Mouse (Mus musculus) lung, postnatal 4 days (tissue): ENCODE data around the gene Zfp91.

Experiments used
- DNase-seq, 2 experiments: peaks; one replicate each; pipeline ENCODE4 v3.0.0; 2021

Gene Zfp91

DNA sequence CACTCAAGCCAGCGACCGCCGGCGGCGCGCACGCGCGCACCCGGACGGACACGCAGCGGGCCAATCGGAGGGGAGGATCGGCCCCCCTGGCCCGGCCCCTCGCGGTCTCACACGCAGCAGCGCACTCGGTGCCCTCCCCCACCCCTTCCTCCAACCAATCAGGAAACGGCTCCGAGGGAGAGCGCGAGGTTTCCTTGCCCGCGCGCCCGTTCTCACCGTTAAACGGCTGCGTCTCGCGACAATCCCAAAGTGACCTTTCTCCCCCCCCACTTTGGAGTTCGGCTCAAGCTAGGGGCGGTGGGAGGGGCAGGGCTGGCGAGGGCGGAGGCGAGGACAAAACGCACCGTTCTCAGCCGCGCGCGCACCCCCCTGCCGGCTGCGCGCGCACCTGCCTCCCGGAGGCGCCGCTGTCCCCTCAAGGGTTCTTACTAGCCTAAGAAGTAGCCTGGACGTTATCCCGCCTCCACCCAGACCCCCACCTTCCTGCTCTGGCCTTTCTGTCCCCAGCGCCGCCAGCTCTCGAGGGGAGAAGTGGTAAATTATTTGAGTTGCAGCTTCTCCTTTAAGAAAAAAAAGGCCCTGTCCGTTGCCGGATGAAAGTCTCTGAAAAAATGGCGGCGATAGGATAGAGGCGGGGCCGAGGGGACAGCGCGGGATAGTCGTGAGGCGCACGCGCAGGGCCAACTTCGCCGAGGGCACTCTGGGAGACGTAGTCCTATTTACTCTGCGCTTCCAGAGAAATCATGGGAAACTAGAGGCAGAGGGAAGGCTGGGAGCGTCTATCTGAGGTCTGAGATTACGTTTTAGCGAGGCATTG lies at the start of gene Zfp91, which contains the start of gene Lpxn:
Gene Zfp91, minus strand, starts transcription at position 616 of the 817 bp plus-strand sequence.
Gene Lpxn, plus strand, starts transcription at position 683 of the 817 bp plus-strand sequence.
- DNase-seq: peak; percentile 97 to 99

DNA sequence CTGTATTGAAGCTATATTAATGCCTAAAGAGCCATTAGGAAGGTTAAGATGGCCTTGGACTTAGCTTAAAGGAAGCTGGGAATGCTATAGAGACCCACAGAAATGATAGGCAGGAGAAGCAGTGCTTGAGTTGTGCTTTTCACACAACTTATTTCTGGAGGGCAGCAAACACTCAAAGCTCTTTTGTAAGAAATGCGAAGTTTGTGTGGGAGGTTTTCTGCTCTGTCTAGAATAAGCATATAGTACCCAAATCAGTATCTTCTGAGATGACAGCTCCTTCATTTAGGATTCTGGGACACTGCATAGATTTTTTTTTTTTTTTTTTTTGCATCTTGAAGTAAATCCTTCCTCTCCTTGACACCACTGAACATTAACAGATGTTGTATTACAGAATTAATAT lies 42.6 kb upstream of the Zfp91 start:
- no peak for DNase-seq

DNA sequence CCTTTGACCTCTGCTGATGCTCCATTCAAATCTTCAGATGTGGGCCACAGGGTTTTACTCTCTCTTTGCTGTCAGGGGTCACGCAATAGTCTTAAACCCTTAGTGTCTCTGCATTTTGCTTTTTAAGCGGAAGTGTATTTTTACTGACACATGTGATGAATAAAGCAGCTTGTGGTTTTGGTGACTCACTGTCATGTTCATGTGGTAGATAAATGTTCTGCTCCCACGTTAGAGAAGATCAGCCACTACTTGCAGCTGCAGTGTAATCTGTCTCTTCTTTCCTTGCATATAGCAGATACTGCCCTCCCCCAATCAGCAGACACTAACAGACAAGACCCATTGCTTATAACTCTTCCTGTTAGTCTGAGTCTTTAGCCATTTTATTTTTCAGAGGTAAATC lies 37.7 kb upstream of the Zfp91 start:
- DNase-seq: no peak

DNA sequence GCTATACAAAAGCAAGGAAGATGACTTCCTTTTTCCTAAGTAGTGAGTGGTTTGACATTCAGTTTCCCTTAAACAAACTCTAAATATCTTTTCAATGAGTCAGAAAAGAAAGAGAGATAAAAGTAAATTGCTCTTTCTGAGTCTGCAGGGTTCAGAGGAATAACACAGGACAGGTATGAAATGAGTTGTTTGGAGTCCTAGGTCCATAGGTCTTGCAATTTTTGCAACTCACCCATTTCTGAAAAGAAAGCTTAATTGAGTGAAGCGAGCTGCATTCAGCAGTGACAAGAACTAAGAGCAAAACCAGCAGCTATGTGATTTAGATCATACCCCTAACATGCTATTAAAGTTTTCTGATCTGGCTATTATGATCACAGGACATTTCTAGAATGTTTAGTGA lies 35.6 kb upstream of the Zfp91 start:
- DNase-seq: no peak

DNA sequence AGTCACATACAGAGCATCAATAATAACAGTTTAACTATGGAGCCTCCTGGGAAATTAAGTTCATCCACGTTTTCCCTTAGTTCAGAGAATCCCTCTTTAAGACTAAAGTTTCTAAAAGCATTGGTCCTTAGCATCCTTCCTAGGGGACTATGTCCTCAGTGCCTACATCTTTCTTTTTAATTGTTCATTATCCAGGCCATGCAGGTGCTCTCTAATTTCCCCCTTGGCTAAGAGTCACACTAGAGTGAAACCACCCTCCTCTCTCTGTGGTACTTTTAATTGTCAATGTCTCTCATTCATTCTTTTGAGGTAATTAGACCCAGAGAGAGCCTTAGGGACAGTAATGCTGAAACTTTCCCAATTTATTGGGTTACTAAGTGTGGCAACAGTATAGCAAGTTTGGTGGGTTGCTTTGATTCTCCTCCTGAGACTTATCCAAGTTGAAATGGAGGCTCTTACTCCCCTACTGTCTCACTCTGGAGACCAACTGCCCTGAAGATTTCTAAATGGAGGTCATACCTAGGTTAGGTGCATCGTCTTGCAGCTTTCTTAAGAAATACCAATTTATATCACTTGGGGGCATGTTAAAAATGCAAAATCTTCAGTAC lies 35.0 kb upstream of the Zfp91 start:
- DNase-seq: no peak

DNA sequence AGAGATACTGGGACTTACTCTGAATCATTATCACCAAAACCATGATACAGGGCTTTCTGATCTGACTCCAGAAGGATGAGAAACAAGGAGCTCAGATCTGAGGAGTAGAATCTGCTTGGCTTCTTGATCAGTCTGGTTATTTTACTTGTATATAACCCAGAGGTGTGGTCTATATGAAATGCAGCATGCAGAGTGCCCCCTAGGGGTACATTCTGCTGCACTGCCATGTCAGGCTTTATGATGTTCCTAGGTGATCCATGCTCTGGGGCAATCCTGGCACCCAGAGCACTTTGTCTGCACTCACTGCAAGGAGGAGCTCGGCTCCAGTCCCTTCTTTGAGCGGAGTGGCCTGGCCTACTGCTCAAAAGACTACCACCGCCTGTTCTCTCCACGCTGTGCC lies 28.6 kb upstream of the Zfp91 start:
- DNase-seq: no peak

DNA sequence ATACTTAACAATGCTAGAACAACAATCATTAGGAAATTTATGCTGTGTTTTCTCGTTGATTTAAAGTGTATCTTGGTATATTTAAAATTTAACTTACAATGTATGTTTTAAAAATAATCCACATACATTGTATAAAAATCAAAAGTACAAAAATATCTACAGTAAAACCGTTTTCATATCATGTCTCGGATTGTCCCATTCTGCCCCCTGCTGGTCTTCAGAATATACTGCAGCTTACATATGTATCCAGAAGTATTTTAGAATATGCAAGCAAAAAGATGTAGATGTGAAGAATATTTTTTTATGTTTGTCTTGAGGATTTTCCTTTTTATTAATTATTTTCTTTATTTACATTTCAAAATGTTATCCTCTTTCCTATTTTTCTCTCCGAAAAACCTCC lies 24.5 kb upstream of the Zfp91 start:
- peak in 1 of 2 experiments; percentile 20 for DNase-seq

DNA sequence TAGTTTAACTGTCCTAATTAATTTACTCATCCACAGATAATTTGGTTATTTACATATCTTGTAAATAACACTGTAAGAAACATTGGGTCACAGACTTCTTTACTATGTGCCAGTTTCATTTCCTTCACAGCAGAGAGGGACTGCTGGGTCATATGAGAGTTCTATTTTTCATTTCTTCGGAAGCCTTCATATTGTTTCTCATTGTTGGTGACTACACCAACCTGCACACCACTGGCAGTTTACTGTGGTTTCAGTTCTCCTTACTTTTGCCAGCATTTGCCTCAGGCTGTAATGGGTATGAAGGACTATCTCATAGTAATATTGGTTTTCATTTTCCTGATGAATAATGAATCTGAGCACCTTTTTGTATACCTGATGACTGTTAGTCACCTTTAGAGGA lies 22.6 kb upstream of the Zfp91 start:
- no peak for DNase-seq

DNA sequence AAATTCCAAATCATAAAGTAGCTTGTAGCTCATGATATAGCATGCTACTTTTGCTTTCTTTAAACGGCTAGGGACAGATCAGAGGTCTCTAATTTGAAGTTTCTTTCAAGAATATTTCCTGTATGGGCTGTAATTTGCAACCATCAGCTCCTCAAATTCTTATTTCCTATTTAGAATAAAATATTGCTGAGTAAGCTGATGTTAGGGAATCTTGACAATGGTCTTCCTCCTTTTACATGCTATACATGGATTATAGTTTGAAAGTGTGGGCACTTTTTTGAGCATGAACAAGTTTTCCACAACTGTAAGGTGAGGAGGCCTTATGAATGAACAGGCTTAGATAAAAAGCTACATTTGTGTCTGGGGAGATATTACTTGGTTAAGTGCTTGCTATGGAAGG lies 18.0 kb upstream of the Zfp91 start:
- no peak for DNase-seq

DNA sequence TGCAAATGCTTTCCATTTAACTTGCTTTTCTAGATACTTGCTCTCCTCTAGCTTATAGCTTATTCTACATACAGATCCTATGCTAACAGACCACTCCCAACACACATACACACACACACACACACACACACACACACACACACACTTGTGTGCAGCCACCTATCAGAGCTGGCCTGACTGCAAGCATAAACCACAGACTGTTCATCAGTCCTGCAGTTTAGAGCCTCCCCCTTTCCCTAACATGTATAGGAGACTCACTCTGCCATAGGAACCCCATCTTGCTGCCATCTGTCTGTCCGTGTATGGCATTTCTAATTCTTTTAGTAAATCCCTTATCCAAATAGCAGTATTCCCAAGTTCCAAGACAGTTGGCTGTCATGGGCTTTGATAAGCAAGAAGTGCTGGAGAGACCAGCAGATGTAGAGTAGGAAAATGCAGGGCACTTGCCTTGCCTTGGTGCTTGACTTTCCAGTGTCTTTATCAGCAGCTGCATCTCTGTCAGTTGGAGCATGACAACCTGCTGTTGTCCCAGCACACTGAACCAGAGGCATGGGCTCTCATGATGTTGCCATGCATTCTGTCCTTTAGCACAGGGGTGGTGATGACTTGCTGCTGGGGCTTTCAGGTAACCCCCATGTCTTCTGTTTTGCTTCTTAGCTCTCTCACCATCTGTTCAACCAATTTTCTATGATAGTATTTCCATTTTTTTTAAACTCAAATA lies 16.9 kb upstream of the Zfp91 start:
- no peak for DNase-seq

DNA sequence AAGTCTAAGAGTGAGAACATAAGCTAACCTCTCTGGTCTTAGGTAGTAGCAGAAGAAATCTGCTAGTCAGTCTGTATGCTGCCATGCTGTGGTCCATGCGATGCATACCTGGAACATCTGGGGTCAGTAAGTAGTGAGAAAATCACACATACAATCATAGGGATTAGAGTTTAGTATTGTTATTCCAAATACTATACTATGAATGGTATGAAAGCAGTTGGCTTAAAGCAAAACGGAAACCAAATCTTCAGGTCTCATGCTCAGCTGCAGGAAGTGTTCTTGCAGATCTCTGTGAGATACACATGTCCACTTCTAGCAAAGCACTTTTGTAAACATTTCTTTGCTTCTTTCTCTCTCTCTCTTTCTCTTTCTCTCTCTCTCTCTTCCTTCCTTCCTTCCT lies 10.3 kb upstream of the Zfp91 start:
- DNase-seq: no peak

DNA sequence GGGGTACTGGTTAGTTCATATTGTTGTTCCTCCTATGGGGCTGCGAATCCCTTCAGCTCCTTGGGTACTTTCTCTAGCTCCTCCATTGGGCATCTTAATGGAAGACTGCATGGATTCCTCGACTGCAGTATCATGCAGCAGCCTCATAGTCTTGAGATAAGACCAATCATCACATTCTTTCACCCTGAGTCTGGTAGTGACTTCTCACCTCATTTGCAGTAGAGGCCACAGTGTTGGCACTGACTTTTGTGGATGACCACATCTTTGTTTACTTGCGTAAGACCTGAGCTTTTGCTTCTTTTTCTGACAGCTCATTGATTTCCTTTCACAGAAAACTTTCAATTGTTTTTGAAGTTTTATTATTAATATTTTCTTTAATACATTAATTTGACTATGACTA lies 9.8 kb upstream of the Zfp91 start:
- DNase-seq: no peak

DNA sequence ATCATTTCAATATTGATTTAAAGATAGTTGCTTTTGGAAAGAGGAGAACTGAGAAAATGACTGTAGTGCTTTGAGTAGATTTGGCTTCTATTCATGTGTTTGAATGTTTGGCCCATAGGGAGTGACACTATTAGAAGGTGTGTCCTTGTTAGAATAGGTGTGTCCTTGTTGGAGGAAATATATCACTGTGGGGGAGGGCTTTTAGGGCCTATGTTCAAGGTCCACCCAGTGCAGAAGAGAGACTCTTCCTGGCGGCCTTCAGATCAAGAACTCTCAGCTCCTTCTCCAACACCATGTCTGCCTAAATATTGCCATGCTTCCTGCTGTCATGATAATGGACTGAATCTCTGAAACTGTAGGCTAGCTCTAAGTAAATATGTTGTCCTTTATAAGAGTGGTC lies 8.3 kb upstream of the Zfp91 start:
- DNase-seq: no peak

DNA sequence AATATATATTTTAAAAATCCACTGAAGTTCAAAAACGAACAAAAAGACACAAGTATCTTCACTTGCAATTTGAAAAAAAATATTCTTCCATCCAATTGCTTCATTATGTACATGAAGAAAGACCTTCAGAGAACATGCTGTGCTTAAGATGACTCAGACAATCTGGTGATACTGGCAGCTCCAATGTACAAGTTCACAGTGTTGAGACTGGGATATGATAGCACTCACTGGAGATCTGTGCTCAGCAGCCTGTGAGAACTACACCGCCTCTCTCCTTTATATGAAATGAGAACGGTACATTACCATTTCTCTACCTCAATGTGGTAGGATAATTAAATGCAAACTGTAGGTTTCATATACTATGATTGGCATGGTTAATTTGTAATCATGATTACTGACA lies 6.9 kb upstream of the Zfp91 start:
- DNase-seq: no peak

DNA sequence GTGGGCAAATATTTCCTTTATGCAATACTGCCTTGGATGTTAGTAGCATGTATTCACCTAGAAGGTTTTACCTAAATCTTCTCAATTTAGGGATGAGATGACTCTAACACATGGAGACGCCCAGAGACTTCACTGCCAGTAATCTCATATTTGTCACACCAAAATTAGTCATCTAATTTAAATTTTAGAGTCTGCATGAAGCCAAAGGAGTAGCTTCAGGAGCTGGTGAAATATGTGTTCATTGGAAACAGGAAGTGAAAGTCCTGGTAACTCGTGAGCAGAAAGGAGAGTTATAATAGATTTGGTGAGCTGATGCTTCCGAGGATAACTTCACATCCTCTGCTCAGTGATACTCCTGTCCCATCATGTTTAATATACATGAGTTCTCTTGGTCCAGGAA lies 5.1 kb upstream of the Zfp91 start:
- no peak for DNase-seq

DNA sequence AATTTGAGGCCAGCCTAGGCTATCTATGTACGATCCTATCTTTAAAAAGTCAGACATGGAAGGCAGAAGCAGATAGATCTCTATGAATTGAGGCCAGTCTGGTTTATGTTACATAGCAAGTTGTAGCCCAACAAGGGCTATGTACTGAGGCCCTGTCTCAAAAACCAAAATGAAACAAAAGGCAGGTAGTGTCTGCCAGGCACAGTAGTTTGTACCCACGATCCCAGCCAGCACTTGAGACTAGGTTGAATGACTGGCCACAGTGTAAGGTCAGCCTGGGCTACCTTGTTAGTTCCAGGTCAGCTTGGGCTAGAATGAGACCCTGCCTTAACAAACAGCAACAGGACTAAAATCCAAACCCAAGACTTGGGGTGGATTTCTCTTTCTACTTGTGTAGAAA lies 4.7 kb upstream of the Zfp91 start:
- DNase-seq: no peak

DNA sequence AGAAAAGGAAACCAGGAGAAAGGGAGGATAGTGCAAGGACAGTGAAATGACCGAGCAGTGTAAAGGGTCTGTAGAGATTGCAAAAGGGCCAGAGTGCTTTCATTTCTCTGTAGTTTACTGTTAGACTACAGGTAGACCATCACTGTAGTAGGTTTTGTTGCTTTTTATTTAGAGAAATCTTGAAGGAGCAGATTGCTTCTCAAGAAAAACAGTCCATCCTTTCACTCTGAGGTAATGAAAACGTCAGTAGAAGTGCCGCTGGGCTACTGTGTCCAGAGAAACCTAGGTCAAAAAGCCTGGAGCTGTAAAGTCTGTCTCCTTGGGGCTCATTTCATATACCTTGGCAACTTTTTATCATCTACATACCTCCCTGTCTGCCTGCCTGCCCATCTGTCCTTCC lies 3.2 kb upstream of the Zfp91 start:
- no peak for DNase-seq

DNA sequence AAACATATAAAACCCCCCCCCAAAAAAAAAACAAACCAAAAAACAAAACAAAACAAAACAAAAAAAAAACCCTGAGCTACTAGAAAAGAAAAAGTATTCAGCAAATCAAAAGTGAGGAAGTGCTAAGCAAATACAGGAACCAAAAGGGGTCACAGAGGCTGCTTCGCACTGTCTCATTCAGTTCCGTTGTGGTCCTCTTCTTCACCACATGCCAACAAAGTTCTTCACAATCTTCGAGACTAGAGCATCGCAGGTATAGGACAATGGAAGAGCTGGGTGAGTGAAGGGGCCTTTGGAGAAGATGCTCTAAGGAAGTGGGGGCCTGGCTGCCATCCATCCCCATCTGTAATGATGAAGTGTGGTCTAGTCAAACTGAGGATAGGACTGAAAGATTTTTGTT lies 2.5 kb upstream of the Zfp91 start:
- peak in 1 of 2 experiments; percentile 23 for DNase-seq

DNA sequence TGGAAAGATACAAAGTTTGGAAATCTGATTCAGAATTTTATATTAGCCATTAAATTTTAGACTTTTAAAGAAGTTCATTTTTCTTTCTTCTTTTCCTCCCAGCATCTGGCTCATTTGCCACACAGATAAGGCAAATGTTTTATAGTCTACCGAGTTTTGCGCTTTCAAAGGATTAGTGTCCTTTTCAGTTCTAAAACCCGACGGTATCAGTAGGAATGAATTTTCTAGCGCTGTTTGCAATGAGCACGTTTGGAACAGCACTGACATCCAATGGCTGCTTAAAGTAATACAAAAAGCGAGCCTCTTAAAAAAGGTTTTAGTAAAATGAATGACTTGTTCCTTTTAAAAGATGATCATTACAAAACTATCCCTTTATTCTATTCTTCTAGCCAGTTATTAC lies 1.1 kb upstream of the Zfp91 start:
- peak in 1 of 2 experiments; percentile 25 for DNase-seq

DNA sequence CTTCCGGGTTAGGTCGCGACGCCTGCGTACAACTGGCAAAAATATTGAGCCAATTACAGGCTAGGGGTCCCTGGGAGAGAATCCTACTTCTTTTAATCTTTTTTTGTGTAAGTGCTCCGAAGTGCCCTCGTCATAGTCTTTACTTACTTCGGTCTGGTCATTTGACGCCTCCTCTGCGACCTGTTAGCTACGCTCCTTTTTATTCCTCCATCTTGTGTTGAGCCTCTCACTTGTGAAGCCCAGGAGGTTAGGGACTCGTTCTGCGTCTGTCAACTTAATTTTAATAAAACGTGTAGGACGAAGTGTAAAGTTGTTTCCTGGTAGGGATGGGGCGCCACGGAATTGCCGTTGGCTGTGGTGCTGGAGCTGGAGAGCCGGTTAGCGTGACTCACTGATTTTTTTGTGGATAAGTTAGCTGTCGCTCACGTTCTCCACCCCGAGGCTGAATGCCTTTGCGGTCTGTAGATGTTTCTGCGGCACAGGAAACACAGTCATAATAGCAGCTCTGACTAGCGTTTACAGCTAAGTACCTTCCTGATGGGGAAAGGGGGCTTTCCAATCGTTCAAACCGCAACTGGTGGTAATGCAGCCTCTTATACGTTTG lies 504 bp upstream of the Zfp91 start:
- DNase-seq: peak; percentile 70 to 76

DNA sequence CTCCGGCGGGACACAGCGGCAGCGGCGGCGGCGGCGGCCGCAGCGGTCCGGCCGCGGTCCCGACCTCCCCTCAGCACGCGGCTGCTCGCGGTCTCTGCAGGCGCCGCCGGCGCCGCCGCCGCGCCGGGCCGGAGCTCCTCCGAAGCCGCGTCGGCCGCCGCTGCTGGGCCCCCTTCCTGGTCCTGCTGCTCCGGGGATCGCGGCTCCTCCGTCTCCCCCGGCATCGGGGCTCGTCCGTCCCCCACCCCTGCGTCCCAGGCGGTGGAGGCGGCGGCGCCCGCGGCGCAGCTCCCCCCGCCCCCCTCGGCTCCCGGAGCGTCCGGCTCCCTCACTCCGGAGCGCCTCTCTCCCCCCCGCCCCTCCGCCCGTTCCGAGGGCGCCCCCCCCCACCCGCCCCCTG lies 816 bp downstream of the Zfp91 start:
- no peak for DNase-seq

DNA sequence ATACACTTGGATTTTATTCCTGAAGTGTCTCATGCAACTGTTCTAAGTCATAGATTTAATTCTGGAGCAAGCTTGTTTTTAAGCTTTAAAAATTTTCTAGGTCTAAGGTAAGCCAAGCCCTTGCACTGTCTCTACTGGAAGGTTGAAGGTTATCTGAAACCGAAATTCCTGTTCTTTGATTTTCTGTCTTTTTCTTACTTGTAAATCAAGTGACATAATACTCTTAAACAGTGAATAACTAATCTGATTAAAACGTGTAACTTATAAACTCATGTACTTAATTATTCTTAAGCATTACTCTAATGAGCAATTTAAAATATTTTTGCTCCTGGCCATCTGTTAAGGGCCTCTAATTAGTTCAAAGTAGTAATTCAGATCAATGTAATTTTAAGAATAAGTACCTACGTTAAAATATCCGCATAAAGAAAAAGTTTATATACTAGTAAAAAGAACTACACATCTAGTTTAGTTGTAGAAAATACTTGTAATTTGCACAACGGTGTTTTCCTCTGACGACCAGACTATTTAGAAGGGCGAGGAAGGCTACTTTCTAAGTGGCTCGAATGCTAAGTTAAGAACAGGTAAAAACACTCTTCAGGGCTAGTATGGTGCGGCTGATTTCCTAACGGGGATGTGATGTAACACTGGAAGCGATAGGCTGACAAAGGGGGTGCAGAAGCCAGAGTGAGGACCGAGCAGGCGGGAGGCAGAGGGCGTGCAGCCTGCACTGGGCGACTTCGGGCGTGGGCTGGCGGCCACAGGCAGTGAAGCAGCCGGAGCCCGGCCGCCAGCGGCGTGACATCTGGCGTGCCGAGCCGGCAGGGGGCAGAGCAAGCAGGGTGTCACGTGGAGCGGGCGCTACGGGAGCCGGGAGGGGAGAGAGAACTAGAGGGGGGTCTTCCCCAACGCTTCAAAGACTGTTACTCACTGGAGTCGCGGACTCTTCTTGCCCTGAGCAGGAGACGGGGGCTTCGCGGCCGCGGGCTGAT lies 1.6 kb downstream of the Zfp91 start:
- DNase-seq: peak; percentile 96
